Mouse (Mus musculus): ENCODE data around the gene Klrg1. TPM values are rescaled to one million over a fixed set of nuclear protein-coding genes. Genes with fewer than 3 reads are reported as not detected.
A peak's percentile ranks its signal among the peaks of the same experiment; 100 is the strongest.

Klrg1 gene
- polyA plus RNA-seq, 1 experiment from 2014 or later, result 0.69 TPM

GRCm38 (mm10) chr6:122302661-122303060 is 20.0 kb upstream of the Klrg1 start:
- Histone ChIP-seq H3K27ac (no peak overlapping the region), H3K9ac (no peak overlapping the region), H3K27me3 (no peaks in the 10 kb centered on the region), H3K4me3 (no peak overlapping the region), H3K9me3 (no peaks in the 10 kb centered on the region), H3K36me3 (no peaks in the 10 kb centered on the region), H3K4me1 (replicated peaks) (peaks cover 4% of the 10 kb centered on the region), H3K4me2 (no peak overlapping the region)
- ATAC-seq (ENCODE audit: low FRiP score), result no peak
- WGBS, result 87% methylated on average over 4 of the region's 4 CpGs

DNA sequence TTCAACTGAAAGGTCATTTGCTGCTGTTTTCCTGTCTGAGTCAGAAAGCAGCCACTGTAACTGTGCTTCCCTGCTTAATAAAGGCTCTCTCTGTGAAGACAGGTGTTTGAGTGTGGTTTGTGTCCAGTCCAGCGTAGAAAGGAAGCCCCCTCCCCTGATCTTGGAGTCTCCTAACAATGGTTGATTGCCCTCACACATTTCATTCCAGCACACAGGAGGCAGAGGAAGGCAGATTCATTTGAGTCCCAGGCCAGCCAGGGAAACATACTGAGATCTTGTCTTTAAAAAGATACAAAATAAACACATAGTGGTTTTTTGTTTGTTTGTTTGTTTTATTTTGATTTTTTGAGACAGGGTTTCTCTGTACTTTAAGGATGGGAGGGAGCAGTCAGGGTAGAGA is 19.4 kb upstream of the Klrg1 start:
- Histone ChIP-seq H3K4me2 (no peak overlapping the region), H3K9ac (no peak overlapping the region), H3K4me3 (no peak overlapping the region), H3K27ac (no peak overlapping the region), H3K9me3 (no peaks in the 10 kb centered on the region), H3K27me3 (no peaks in the 10 kb centered on the region), H3K4me1 (replicated peaks) (peaks cover 4% of the 10 kb centered on the region), H3K36me3 (no peaks in the 10 kb centered on the region)
- 50% methylated on average over 1 of the region's 1 CpGs for WGBS
- no peak for ATAC-seq (ENCODE audit: low FRiP score)

DNA sequence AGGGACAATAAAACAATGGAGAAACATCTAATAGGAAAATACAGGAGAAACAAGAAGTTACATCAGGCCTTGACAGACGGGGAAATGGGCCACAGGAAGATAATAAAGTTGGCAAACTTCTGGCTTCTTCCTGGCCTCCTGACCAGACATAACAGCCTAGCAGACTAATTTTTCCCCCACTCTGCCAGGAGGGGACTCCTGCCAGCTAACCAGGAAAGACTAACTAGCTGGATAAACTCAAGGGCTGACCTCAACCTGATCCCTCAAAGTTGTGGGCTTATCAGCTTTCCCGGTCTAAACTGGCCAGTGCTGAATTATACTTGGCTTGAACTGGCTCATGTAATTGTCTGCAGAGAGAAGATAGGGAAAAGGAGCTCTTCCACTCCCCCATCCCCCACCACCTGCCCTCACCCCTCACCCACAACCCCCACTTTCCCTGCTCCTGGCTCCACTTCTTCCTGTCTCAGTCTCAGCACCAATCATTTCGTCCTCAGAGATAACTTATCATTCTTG is 17.0 kb upstream of the Klrg1 start:
- H3K4me1 ChIP-seq (replicated peaks), result peaks cover 18% of the 10 kb centered on the region
- no peaks in the 10 kb centered on the region for H3K9me3 ChIP-seq
- 74% methylated on average over 3 of the region's 3 CpGs for WGBS
- no peak overlapping the region for H3K9ac ChIP-seq
- H3K27ac ChIP-seq, result no peak overlapping the region
- no peak overlapping the region for H3K4me2 ChIP-seq
- H3K27me3 ChIP-seq, result no peaks in the 10 kb centered on the region
- ATAC-seq (ENCODE audit: low FRiP score), result no peak
- H3K36me3 ChIP-seq, result no peaks in the 10 kb centered on the region
- H3K4me3 ChIP-seq, result no peak overlapping the region

- ATAC-seq (ENCODE audit: low FRiP score), result peak; percentile 35; the same call in 1 of the 2 replicates
Observed at GRCm38 (mm10) chr6:122298223-122298609, 15.5 kb upstream of the Klrg1 start.

GRCm38 (mm10) chr6:122297279-122298222 is 14.9 kb upstream of the Klrg1 start:
- peak overlapping the region; percentile 67 for H3K4me2 ChIP-seq
- H3K9me3 ChIP-seq, result no peaks in the 10 kb centered on the region
- WGBS, result 4% methylated on average over 25 of the region's 25 CpGs
- no peaks in the 10 kb centered on the region for H3K27me3 ChIP-seq
- H3K9ac ChIP-seq, result peak overlapping the region; percentile 80
- H3K27ac ChIP-seq, result peak overlapping the region; percentile 86
- H3K4me1 ChIP-seq (replicated peaks), result peaks cover 18% of the 10 kb centered on the region
- H3K36me3 ChIP-seq, result no peaks in the 10 kb centered on the region
- peak overlapping the region; percentile 47 for H3K4me3 ChIP-seq
- ATAC-seq (ENCODE audit: low FRiP score), result peak; percentile 79

More at GRCm38 (mm10) chr6:122298223-122298609, 15.5 kb upstream of the Klrg1 start:
- Histone ChIP-seq H3K9me3 (no peaks in the 10 kb centered on the region), H3K36me3 (no peaks in the 10 kb centered on the region), H3K4me3 (peak overlapping the region; percentile 47; the same call in 1 of the 2 replicates), H3K9ac (no peak overlapping the region), H3K4me2 (peak overlapping the region; percentile 67; the same call in 1 of the 2 replicates), H3K4me1 (replicated peaks) (peaks cover 18% of the 10 kb centered on the region), H3K27me3 (no peaks in the 10 kb centered on the region), H3K27ac (peak overlapping the region; percentile 86)
- WGBS, result 54% methylated on average over 4 of the region's 4 CpGs

DNA sequence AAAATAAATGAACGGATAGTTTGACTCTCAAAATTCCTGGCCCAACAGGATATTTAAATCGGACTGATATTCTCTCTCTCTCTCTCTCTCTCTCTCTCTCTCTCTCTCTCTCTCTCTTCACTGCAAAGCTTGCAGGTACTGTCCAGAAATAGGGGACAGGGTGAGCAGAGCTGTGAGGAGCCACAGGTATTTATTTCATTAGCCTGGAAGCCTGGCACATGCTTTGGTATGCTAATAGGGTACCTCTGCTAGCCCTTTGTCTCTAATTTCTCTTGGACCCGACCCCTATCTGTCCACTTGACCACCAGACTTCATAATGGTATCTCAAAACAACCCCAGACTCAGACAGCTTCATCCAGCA is 14.2 kb upstream of the Klrg1 start:
- WGBS, result 38% methylated on average over 3 of the region's 3 CpGs
- Histone ChIP-seq H3K4me3 (peak overlapping the region; percentile 47), H3K4me2 (peak overlapping the region; percentile 67), H3K9me3 (no peaks in the 10 kb centered on the region), H3K36me3 (no peaks in the 10 kb centered on the region), H3K4me1 (replicated peaks) (peaks cover 18% of the 10 kb centered on the region), H3K27ac (peak overlapping the region; percentile 86), H3K9ac (peak overlapping the region; percentile 80), H3K27me3 (no peaks in the 10 kb centered on the region)
- ATAC-seq (ENCODE audit: low FRiP score), result no peak

DNA sequence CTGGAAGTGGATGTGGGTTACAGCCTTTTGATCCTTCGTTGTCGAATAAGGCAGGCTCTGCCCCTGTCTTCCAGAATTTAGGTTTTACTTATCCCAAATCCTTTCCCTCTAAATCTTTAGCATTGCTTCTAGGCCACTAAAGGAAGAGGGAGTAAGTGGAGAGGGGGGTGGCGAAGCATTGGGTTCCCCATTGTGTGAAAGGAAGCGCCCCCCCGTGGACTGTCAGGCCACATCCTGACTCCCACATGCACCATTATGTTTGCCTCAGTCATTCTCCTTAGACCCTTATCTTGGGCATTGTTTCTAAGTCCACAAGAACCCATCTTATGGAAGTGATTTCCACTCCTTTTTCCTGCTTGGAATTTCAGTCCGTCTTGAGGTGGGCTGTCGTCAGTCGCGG is 12.6 kb upstream of the Klrg1 start:
- H3K9me3 ChIP-seq, result no peaks in the 10 kb centered on the region
- no peak overlapping the region for H3K4me2 ChIP-seq
- 56% methylated on average over 9 of the region's 9 CpGs for WGBS
- H3K36me3 ChIP-seq, result no peaks in the 10 kb centered on the region
- no peaks in the 10 kb centered on the region for H3K27me3 ChIP-seq
- no peak overlapping the region for H3K9ac ChIP-seq
- H3K4me3 ChIP-seq, result no peak overlapping the region
- peaks cover 18% of the 10 kb centered on the region for H3K4me1 ChIP-seq (replicated peaks)
- H3K27ac ChIP-seq, result no peak overlapping the region
- no peak for ATAC-seq (ENCODE audit: low FRiP score)

DNA sequence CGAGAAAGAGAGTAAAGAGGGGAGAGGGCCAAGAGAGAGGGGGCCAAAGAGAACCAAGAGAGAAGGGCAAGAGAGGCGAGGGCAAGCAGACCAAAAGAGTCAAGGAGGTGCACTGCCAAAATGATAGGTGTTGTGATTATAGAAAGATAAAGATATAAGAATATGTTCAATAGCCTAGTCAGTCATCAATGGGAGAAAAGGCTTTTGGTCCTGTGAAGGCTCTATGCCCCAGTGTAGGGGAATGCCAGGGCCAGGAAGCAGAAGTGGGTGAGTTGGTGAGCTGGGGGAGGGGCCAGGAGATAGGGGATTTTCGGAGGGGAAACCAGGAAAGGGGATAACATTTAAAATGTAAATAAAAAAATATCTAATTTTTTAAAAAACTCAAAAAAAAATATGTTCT is 11.6 kb upstream of the Klrg1 start:
- Histone ChIP-seq H3K4me3 (no peak overlapping the region), H3K9me3 (no peaks in the 10 kb centered on the region), H3K9ac (no peak overlapping the region), H3K36me3 (no peaks in the 10 kb centered on the region), H3K4me1 (replicated peaks) (peaks cover 18% of the 10 kb centered on the region), H3K4me2 (no peak overlapping the region), H3K27me3 (no peaks in the 10 kb centered on the region), H3K27ac (no peak overlapping the region)
- no peak for ATAC-seq (ENCODE audit: low FRiP score)
- 77% methylated on average over 3 of the region's 3 CpGs for WGBS

- no peaks in the 10 kb centered on the region for H3K9me3 ChIP-seq
- H3K27me3 ChIP-seq, result no peaks in the 10 kb centered on the region
- H3K36me3 ChIP-seq, result no peaks in the 10 kb centered on the region
- H3K4me3 ChIP-seq, result no peak overlapping the region
- H3K27ac ChIP-seq, result no peak overlapping the region
- peaks cover 18% of the 10 kb centered on the region for H3K4me1 ChIP-seq (replicated peaks)
- 96% methylated on average over 9 of the region's 9 CpGs for WGBS
- ATAC-seq (ENCODE audit: low FRiP score), result no peak
- H3K4me2 ChIP-seq, result no peak overlapping the region
- no peak overlapping the region for H3K9ac ChIP-seq
Observed at GRCm38 (mm10) chr6:122293796-122294195, 11.1 kb upstream of the Klrg1 start.

DNA sequence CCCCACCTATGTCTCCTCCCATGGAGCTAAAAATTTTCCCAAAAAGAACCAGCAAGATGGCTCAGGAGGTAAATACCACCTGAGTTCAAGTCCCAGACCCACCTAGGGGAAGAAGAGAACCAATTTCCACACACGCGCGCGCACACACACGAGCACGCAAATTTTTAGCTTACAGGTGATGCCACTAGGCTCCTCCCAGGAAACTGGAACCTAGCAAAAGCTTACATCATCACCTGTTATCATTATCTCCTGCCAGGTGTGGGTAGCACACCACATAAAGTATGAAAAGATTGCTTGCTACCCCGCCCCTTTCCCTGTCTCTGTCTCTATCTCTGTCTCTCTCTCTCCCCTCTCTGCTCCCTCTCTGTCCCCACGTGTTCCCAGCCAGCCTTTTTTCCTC is 10.4 kb upstream of the Klrg1 start:
- peaks cover 18% of the 10 kb centered on the region for H3K4me1 ChIP-seq (replicated peaks)
- WGBS, result 93% methylated on average over 8 of the region's 8 CpGs
- no peak overlapping the region for H3K4me3 ChIP-seq
- H3K9ac ChIP-seq, result no peak overlapping the region
- H3K36me3 ChIP-seq, result no peaks in the 10 kb centered on the region
- no peak overlapping the region for H3K4me2 ChIP-seq
- H3K27ac ChIP-seq, result no peak overlapping the region
- ATAC-seq (ENCODE audit: low FRiP score), result no peak
- no peaks in the 10 kb centered on the region for H3K27me3 ChIP-seq
- no peaks in the 10 kb centered on the region for H3K9me3 ChIP-seq

DNA sequence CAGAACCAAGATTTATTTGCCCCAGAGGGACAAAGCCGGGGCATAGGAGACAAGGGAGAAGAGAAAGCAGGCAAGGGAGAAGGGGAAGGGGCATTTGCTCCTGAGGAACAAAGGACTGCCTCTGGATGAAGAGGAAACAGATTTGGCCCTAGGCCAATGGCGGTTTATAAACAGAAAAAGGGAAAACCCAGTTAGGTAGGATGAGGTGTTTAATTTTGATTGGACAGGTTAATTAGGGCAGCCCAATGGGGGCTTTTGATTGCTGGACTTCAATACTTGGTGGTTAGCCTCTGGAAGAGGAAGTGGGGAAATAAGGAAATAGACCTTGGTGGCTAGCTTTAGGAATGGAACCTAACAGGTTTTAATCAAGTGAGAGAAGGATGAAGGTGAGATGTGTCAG is 9.5 kb upstream of the Klrg1 start:
- no peaks in the 10 kb centered on the region for H3K27me3 ChIP-seq
- no peak overlapping the region for H3K4me2 ChIP-seq
- H3K36me3 ChIP-seq, result no peaks in the 10 kb centered on the region
- H3K4me1 ChIP-seq (replicated peaks), result peaks cover 14% of the 10 kb centered on the region
- H3K9me3 ChIP-seq, result no peaks in the 10 kb centered on the region
- 65% methylated on average over 2 of the region's 2 CpGs for WGBS
- no peak overlapping the region for H3K9ac ChIP-seq
- no peak overlapping the region for H3K4me3 ChIP-seq
- ATAC-seq (ENCODE audit: low FRiP score), result no peak
- H3K27ac ChIP-seq, result no peak overlapping the region

GRCm38 (mm10) chr6:122291735-122292134 is 9.1 kb upstream of the Klrg1 start:
- H3K4me1 ChIP-seq (replicated peaks), result peaks cover 11% of the 10 kb centered on the region
- no peak for ATAC-seq (ENCODE audit: low FRiP score)
- H3K4me2 ChIP-seq, result no peak overlapping the region
- H3K9ac ChIP-seq, result no peak overlapping the region
- no peaks in the 10 kb centered on the region for H3K36me3 ChIP-seq
- H3K9me3 ChIP-seq, result no peaks in the 10 kb centered on the region
- H3K27me3 ChIP-seq, result no peaks in the 10 kb centered on the region
- WGBS, result 90% methylated on average over 3 of the region's 3 CpGs
- no peak overlapping the region for H3K27ac ChIP-seq
- H3K4me3 ChIP-seq, result no peak overlapping the region

- WGBS, result 84% methylated on average over 2 of the region's 2 CpGs
- Histone ChIP-seq H3K4me3 (no peak overlapping the region), H3K4me2 (no peak overlapping the region), H3K4me1 (replicated peaks) (0 out of 2 replicates have a peak, but pooled peaks cover 7% of the 10 kb centered on the region), H3K27ac (no peak overlapping the region), H3K27me3 (no peaks in the 10 kb centered on the region), H3K9ac (no peak overlapping the region), H3K36me3 (no peaks in the 10 kb centered on the region), H3K9me3 (no peaks in the 10 kb centered on the region)
- ATAC-seq (ENCODE audit: low FRiP score), result no peak
Observed at GRCm38 (mm10) chr6:122291264-122291663, 8.6 kb upstream of the Klrg1 start.

Measured in hindbrain, embryonic 13.5 days (tissue).